Mouse (Mus musculus) adipose tissue, adult 10 weeks (tissue): ENCODE results near the gene Rtkn. TPM values are rescaled to one million over a fixed set of nuclear protein-coding genes. Genes with fewer than 3 reads are reported as not detected.

Experiments used
- polyA plus RNA-seq: library from polyadenylated mRNA; stranded (reverse); fragments of 350-450 nt; fragmentation: Illumina TruSeq; extraction: RNeasy Lipid Tissue Mini Kit (QIAGEN cat#74804); gene quantifications from one replicate; pipeline ENCODE4 v1.2.3, GENCODE M21; 2014; ENCODE audit warnings: low read depth, low replicate concordance

The Rtkn gene
- 21.8 TPM for polyA plus RNA-seq

DNA sequence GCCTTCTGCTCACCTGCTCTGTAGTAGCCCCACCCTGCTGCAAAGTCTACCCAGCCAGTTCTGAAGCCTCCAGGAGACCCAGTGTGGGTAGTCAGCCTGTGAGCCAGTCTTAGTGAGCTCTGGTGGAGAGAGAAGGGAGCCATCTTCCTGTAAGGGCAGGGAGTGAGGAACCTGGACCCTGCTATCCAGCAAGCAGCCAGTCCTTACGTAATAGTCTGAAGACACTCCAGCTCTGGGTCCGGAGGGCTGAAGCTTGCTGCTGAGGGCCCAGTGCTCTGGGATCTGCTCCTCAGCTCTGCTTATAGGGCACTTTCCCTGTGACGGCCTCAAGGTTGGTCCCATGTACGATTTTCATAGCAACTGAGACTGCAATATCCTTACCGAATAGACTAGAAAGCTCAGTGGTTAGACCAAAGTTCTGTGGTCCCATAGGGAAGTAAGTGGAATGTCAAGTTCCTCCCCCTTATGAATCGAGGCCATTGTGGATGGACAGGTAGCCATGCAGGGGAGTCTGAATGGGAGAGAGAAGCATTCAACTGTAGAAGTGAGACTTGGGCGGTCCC is at the start of gene Rtkn:
TSS of gene Rtkn (plus strand) at position 513 of the 563 bp plus-strand sequence.

DNA sequence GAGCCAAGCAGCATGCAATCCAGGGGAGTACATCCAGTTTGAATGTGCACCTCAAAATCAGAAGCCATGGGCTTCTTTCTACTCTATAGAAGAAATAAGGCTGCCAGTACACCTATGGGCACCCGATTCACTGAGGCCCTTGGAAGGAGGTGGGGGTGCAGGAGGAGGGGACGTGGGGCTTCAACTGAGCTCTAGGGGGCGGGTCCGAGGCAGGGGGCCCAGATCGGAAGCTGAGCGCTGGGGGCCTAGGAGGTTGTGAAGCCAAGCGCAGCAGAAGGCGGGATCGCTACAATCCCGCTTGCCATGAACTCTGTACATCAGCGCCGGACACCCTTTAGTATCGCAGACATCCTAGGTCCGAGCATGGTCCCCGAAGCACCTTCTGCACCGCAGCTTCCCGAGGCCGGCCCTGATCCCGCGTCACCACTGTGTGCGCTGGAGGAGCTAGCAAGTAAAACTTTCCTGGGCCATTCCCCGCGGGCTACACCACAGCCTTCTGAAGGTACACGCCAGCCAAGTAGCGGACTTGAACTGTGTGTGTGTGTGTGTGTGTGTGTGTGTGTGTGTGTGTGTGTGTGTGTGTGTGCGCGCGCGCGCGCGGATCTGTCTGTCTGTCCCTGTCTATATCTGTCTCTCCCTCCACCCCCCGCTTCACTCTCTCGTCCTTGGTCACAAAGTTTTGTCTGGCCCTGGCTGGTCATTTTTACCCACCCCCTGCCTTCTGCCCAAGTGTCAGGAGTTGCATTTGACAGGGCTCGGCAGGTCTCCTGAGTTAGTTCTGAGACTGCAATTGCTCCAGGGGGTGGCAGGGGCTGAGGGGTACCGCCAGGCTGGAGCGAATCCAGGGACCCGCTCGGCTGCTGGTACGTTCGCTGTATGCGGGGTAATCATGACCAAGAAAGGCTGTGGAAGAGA is 48.9 kb upstream of the Rtkn start, which contains the start of gene Lbx2:
TSS of gene Lbx2 (plus strand) at position 247 of the 915 bp plus-strand sequence.

DNA sequence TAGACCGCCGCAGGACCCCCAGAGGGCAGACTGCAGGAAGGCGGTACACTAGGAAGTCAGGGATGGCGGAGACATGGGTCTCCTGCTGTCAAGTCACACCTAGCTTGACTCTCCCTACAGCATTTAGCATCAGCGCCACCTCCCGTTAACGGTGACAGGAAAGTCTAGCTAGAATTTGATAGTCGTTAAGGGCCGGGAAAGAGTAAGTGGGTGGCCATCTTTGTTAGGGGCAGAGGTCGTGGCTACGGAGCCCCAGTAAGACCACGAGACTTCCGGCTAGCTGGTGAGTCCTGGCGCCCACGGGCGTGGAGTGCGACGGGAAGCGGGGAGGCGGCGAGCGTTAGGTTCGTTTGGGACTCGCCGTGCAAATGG is 34.0 kb upstream of the Rtkn start, which contains the start of the genes Ccdc142 and Gm42688:
TSS of gene Ccdc142 (plus strand) at position 286 of the 372 bp plus-strand sequence.
TSS of gene Gm42688 (plus strand) at position 302 of the 372 bp plus-strand sequence.

DNA sequence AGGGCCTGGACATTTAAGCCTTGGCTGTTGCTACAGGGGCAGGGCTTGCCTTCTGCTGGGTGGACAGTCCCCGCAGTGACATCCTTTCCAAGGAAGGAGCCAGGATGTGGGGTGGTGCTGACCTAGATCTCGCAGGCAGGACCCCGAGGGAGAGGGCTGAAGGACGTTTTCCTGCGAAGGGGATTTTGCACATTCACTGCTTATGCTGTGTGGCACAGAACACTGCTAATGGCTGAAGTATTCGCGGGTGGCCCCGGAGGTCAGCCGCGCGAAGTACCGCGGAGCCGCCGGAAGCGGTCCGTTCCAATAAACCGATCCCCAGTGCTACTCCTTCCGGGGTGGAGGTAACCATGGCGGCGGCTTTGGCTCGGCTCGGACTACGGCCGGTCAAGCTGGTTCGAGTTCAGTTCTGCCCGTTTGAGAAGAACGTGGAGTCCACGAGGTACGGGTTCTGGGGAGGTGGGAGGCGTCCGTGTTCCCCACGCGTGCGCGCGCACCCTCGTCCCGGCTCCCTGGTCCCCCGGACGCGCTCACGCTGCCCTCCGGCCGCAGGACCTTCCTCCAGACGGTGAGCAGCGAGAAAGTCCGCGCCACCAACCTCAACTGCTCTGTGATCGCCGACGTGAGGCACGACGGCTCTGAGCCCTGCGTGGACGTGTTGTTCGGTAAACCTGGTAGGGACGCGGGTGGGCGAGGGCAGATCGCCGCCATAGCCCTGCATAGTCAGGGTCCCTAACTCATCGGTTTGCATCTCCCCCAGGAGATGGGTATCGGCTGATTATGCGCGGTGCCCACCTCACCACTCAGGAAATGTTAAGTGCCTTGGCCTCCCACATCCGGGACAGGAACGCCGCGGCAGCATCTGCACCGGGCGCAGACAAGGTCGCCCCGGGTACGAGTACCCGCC is 26.2 kb upstream of the Rtkn start, which contains the start of gene Mrpl53:
TSS of gene Mrpl53 (plus strand) at position 279 of the 907 bp plus-strand sequence.

DNA sequence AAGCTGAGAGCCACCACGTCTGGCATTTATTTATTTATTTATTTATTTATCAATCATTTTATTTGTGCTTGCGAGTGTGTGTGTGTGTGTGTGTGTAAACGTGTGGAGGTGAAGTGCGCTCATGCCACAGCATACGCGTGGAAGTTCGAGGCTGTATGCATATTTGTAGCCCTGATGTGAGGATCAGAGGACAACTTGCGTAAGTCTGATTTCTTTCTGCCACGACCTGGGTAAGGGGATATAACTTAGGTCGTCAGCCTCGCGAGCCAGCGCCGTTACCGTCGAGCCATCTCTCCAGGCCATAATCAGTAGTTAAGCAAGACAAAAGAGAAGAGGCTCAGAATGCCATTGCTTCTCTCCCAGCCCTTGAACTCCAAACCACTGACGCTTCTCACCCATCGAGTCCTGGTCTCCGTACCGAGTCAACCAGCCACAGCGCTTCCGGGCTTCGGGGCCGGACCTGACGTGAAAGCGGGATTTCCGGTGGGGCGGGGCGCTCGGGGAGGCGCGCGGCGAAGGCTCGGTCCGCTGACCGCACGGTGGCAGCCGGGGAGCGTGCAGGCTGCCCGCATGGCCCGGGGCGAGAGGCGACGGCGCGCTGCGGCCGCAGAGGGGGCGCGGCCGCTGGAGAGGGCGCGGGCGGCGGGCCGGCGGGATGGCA is 20.1 kb upstream of the Rtkn start, which contains the start of gene Mogs:
TSS of gene Mogs (plus strand) at position 486 of the 661 bp plus-strand sequence.

DNA sequence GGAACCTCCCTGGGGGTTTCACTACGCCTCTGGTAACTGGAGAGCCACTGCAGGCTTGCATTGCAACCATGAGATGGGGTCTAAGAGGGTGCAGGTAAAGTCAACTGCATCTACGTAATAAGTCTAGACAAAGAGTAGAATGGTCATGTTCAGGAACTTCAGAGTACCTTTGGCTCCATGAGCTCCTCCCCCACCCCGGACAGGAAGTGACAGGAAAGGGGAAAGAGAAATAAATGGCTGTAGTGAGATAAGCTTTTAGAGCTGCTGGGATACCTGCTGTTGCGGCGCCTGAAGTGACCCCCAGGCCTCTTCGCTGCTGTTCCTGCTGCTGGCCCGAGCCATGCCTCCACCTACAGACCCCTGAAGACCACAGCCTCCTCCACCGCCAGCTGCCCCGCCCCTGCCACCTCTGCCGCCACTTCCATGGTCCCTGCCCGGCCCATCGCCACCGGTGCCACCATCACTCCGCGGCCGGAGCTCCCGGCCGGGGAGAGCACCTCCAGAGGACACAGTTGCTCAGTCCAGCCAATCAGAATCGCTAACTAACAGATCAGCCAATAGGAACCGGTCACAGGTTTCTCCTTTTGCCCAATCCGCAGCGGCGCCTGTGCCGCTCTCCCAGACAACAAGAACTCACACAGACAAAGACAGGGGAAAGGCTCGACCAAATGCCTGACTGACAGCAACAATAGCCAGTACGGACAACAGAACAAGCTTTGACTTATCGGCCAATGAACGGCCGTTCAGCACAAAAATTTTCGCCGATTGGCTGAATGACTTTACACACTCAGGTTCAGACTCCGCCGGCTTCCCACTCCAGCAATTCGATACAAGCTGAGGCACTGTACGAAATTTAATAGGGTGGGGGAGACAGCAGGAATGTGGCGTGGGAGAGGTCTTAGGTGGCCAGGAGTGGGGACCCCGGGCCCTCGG is 14.1 kb upstream of the Rtkn start, which contains the start of gene Wbp1:
TSS of gene Wbp1 (minus strand) at position 630 of the 933 bp plus-strand sequence.

DNA sequence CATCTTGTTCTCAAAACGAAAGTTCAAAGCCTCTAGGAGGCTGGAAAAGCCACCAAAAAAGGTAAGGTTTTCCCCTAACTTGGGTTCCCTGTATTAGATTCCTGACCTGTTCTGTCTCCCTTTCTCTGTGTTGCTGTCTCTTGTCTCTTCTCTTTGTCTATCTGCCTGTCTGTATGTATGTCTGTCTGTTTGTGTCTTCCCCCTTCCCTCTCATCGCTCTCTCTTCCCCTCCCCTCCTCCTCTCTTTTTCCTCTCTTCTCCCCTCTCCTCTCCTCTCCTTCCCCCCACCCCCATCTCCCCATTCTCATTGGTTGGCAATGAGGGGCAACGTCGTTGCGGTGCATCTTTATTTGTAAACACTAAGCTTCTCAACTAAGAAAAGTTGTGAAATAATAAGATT is 9.9 kb upstream of the Rtkn start, which contains the start of gene Ino80b:
TSS of gene Ino80b (minus strand) at position 101 of the 400 bp plus-strand sequence.

DNA sequence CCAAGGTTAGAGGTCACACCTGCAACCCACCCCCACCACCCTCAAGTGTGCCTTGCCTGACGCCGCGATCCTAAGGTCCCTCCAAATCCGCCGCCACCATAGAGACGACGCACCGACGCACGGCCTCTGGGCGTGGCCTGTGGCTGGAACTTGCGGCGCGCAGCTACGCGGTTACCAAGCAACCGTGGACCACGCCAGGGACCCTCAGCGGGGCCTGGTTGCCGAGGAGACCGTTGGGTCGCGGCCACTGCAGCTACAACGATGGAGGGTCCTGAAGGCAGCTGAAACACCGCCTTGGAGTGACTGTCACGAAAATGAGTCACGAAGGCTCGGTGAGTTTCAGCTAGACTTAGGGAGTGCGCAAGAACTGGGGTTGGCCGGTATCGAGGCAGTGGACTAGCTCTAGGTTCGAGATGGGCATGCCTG is 21.0 kb downstream of the Rtkn start, which contains the start of the genes Wdr54 and 1700003E16Rik:
TSS of gene Wdr54 (minus strand) at position 139 of the 426 bp plus-strand sequence.
TSS of gene 1700003E16Rik (plus strand) at position 146 of the 426 bp plus-strand sequence.

DNA sequence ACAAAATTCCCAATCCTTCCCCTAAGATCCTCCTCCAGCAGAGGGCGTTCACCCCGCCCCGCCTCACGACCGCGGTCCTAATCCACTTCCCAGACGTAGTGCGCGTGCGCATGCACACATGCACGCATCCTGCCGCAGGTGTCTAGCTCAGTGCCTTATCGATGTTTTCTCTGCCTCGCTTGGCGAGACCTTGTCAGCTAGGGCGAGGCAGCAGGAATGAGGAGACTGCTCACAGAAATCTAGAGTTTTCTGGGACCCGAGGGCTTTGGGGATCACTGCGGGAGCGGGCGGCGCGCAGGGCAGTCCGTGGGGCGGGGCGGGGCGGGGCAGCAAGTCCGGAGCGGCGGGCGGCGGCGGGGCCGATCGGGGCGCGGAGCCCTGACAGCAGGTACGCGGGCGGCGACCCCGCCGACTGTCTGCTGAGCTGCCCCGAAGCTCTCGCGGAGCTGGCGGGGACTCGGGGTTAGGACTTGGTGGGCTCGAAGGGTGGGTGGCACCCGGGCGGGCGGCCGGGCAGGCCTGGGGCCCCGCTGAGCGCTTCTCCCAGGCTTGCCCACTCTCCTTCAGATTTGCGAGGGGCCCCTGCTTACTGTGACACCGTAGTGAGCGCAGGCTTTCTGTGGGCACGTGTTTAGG is 30.5 kb downstream of the Rtkn start, which contains the start of gene Dctn1:
TSS of gene Dctn1 (plus strand) at position 314 of the 636 bp plus-strand sequence.

Other genes starting within 250 kb of the Rtkn start
- gene Sema4f, start 195.7 kb upstream of the Rtkn start, polyA plus RNA-seq = 0.48 TPM
- 4.6 TPM for gene M1ap, start 188.6 kb upstream of the Rtkn start, polyA plus RNA-seq
- 25.7 TPM for gene Dok1, start 102.0 kb upstream of the Rtkn start, polyA plus RNA-seq
- 11.2 TPM for gene Loxl3, start 101.3 kb upstream of the Rtkn start, polyA plus RNA-seq
- 147 TPM for gene Aup1, start 80.9 kb upstream of the Rtkn start, polyA plus RNA-seq
- 32.7 TPM for gene Htra2, start 80.2 kb upstream of the Rtkn start, polyA plus RNA-seq
- 1.6 TPM for gene Dqx1, start 77.6 kb upstream of the Rtkn start, polyA plus RNA-seq
- gene Tlx2, start 65.2 kb upstream of the Rtkn start, polyA plus RNA-seq = not detected
- 14.9 TPM for gene Pcgf1, start 57.6 kb upstream of the Rtkn start, polyA plus RNA-seq
- 1.5 TPM for gene Lbx2, start 49.1 kb upstream of the Rtkn start, polyA plus RNA-seq
- gene Ccdc142, start 33.9 kb upstream of the Rtkn start, polyA plus RNA-seq = 3.6 TPM
- gene Gm42688, start 33.8 kb upstream of the Rtkn start, polyA plus RNA-seq = 3.8 TPM
- 73.1 TPM for gene Mrpl53, start 26.4 kb upstream of the Rtkn start, polyA plus RNA-seq
- 34.0 TPM for gene Mogs, start 20.0 kb upstream of the Rtkn start, polyA plus RNA-seq
- gene Wbp1, start 13.9 kb upstream of the Rtkn start, polyA plus RNA-seq = 99.3 TPM
- gene Ino80b, start 10.0 kb upstream of the Rtkn start, polyA plus RNA-seq = 26.8 TPM
- 3.0 TPM for gene Wdr54, start 20.9 kb downstream of the Rtkn start, polyA plus RNA-seq
- 14.5 TPM for gene 1700003E16Rik, start 20.9 kb downstream of the Rtkn start, polyA plus RNA-seq
- 74.4 TPM for gene Dctn1, start 30.5 kb downstream of the Rtkn start, polyA plus RNA-seq
- 1.2 TPM for gene Slc4a5, start 84.4 kb downstream of the Rtkn start, polyA plus RNA-seq
- 87.5 TPM for gene Mthfd2, start 190.4 kb downstream of the Rtkn start, polyA plus RNA-seq
- gene Mob1a, start 190.6 kb downstream of the Rtkn start, polyA plus RNA-seq = 79.4 TPM
- 72.0 TPM for gene Bola3, start 213.7 kb downstream of the Rtkn start, polyA plus RNA-seq